Mouse (Mus musculus): ENCODE results near the gene G530012D18Rik.
A peak's percentile ranks its signal among the peaks of the same experiment; 100 is the strongest.
"Not testable (repeated sequence)": the region's sequence is repeated elsewhere in the genome, so short reads cannot be mapped to it uniquely, and the experiment has no call there.

Gene G530012D18Rik

GRCm38 (mm10) chr1:85575376-85575775 is at the start of gene G530012D18Rik:
Gene G530012D18Rik, plus strand, starts transcription at chr1:85575676.
- not testable (repeated sequence) for DNase-seq

- not testable (repeated sequence) for DNase-seq
Measured at GRCm38 (mm10) chr1:85526401-85526800, 49.1 kb upstream of the G530012D18Rik start.

GRCm38 (mm10) chr1:85528451-85529110 is 46.9 kb upstream of the G530012D18Rik start:
- not testable (repeated sequence) for DNase-seq

GRCm38 (mm10) chr1:85543818-85544217 is 31.7 kb upstream of the G530012D18Rik start:
- DNase-seq = not testable (repeated sequence)

GRCm38 (mm10) chr1:85546442-85546841 is 29.0 kb upstream of the G530012D18Rik start:
- not testable (repeated sequence) for DNase-seq

- DNase-seq = not testable (repeated sequence)
Measured at GRCm38 (mm10) chr1:85555261-85555660, 20.2 kb upstream of the G530012D18Rik start.

- DNase-seq = not testable (repeated sequence)
Measured at GRCm38 (mm10) chr1:85573554-85573953, 1.9 kb upstream of the G530012D18Rik start.

- DNase-seq = not testable (repeated sequence)
Measured at GRCm38 (mm10) chr1:85578372-85579010, 3.0 kb downstream of the G530012D18Rik start.

GRCm38 (mm10) chr1:85579199-85580147 is 4.0 kb downstream of the G530012D18Rik start:
- not testable (repeated sequence) for DNase-seq

- DNase-seq = not testable (repeated sequence)
Measured at GRCm38 (mm10) chr1:85580148-85580534, 4.7 kb downstream of the G530012D18Rik start.

GRCm38 (mm10) chr1:85580578-85580977 is 5.1 kb downstream of the G530012D18Rik start:
- DNase-seq = not testable (repeated sequence)

GRCm38 (mm10) chr1:85581518-85581917 is 6.0 kb downstream of the G530012D18Rik start:
- not testable (repeated sequence) for DNase-seq

GRCm38 (mm10) chr1:85588697-85589096 is 13.2 kb downstream of the G530012D18Rik start:
- not testable (repeated sequence) for DNase-seq

- DNase-seq = not testable (repeated sequence)
Measured at GRCm38 (mm10) chr1:85592526-85592925, 17.1 kb downstream of the G530012D18Rik start.

- peak; percentile 4 for DNase-seq
Measured at GRCm38 (mm10) chr1:85598271-85599012, 23.0 kb downstream of the G530012D18Rik start, which contains the start of gene Sp110. Gene Sp110, minus strand, starts transcription at chr1:85598817.

GRCm38 (mm10) chr1:85600078-85600477 is 24.6 kb downstream of the G530012D18Rik start, which contains the start of gene Sp140:
Gene Sp140, plus strand, starts transcription at chr1:85600378.
- DNase-seq = not testable (repeated sequence)

GRCm38 (mm10) chr1:85600794-85601193 is 25.3 kb downstream of the G530012D18Rik start:
- DNase-seq = not testable (repeated sequence)

- DNase-seq = not testable (repeated sequence)
Measured at GRCm38 (mm10) chr1:85604341-85604740, 28.9 kb downstream of the G530012D18Rik start.

- not testable (repeated sequence) for DNase-seq
Measured at GRCm38 (mm10) chr1:85608361-85608760, 32.9 kb downstream of the G530012D18Rik start.

- not testable (repeated sequence) for DNase-seq
Measured at GRCm38 (mm10) chr1:85610581-85610980, 35.1 kb downstream of the G530012D18Rik start.

- not testable (repeated sequence) for DNase-seq
Measured at GRCm38 (mm10) chr1:85615096-85615495, 39.6 kb downstream of the G530012D18Rik start.

- not testable (repeated sequence) for DNase-seq
Measured at GRCm38 (mm10) chr1:85615819-85616218, 40.3 kb downstream of the G530012D18Rik start.
